Mouse (Mus musculus) embryonic facial prominence, embryonic 14.5 days (tissue): ENCODE results near the gene Cisd3. TPM values are rescaled to one million over a fixed set of nuclear protein-coding genes. Genes with fewer than 3 reads are reported as not detected.

Source experiments
- ATAC-seq: fragments of 200-750 bp; cut with Nextera tagmentation; 2 replicates; pipeline ENCODE4 v1.8.0; 2017; ENCODE audit warnings: low read depth, moderate number of reproducible peaks, moderate TSS enrichment
- DNase-seq: peaks from one replicate; pipeline ENCODE4 v3.0.0-alpha.2; 2015; ENCODE audit warnings: low spot score
- H3K27ac ChIP-seq: fragments of 300-500 bp; sonication (generic); replicated peaks from 2 replicates; pipeline ENCODE4 v1.5.1; 2014; ENCODE audit warnings: low read depth, mild to moderate bottlenecking, low read length, moderate library complexity
- H3K27me3 ChIP-seq: fragments of 300-500 bp; sonication (generic); replicated peaks from 2 replicates; pipeline ENCODE4 v1.6.1; 2014; ENCODE audit warnings: low read length; ENCODE audit not compliant: control insufficient read depth, insufficient read depth
- H3K36me3 ChIP-seq: fragments of 300-500 bp; sonication (generic); 2 replicates; pipeline ENCODE4 v1.6.1; 2014; ENCODE audit warnings: low read length, mixed read lengths; ENCODE audit not compliant: control insufficient read depth, insufficient read depth
- H3K4me1 ChIP-seq: fragments of 300-500 bp; sonication (generic); 2 replicates; pipeline ENCODE4 v1.6.1; 2014; ENCODE audit warnings: antibody characterized with exemption, low read length; ENCODE audit not compliant: control insufficient read depth, insufficient read depth
- H3K4me2 ChIP-seq: fragments of 300-500 bp; sonication (generic); 2 replicates; pipeline ENCODE4 v1.6.1; 2014; ENCODE audit warnings: low read depth, mild to moderate bottlenecking, low read length, moderate library complexity, mixed read lengths
- H3K4me3 ChIP-seq: fragments of 300-500 bp; sonication (generic); 2 replicates; pipeline ENCODE4 v1.5.1; 2014; ENCODE audit warnings: low read depth, mild to moderate bottlenecking, low read length
- H3K9ac ChIP-seq: fragments of 300-500 bp; sonication (generic); 2 replicates; pipeline ENCODE4 v1.6.1; 2014; ENCODE audit warnings: low read depth, mild to moderate bottlenecking, low read length, moderate library complexity, mixed read lengths
- H3K9me3 ChIP-seq: fragments of 300-500 bp; sonication (generic); 2 replicates; pipeline ENCODE4 v1.6.1; 2016; ENCODE audit warnings: low read length; ENCODE audit not compliant: control insufficient read depth
- WGBS: fragments of 180-500 bp; shearing (Covaris S2); extraction: QIAGEN DNeasy Blood & Tissue Kit; methylation state at CpG from one replicate; pipeline ENCODE4 v1.1.7; 2014; 5-methylcytosine and 5-hydroxymethylcytosine counted together
- polyA plus RNA-seq: library from polyadenylated mRNA; unstranded; fragments of >200 nt; fragmentation: Nextera tagmentation; extraction: Ambion mirVana; gene quantifications from 2 replicates; pipeline ENCODE4 v1.2.1, GENCODE M21; 2014

The Cisd3 gene
- polyA plus RNA-seq, 1 experiment from 2014 or later: 29.3 TPM

- peak overlapping the region; percentile 98 for H3K27ac ChIP-seq
- H3K4me1 ChIP-seq: peaks cover 41% of the 10 kb centered on the region
- peak overlapping the region; percentile 89 for H3K4me3 ChIP-seq
- H3K27me3 ChIP-seq: no peaks in the 10 kb centered on the region
- 54% methylated on average over 11 of the region's 11 CpGs for WGBS
- DNase-seq (no peak), ATAC-seq (no peak)
- H3K36me3 ChIP-seq: peaks cover 11% of the 10 kb centered on the region; the same call in 1 of the 2 replicates
- H3K9me3 ChIP-seq: no peaks in the 10 kb centered on the region
- H3K9ac ChIP-seq: peak overlapping the region; percentile 94
- H3K4me2 ChIP-seq: peak overlapping the region; percentile 84
Observed at GRCm38 (mm10) chr11:97697199-97697890, 11.7 kb downstream of the Cisd3 start.

- Histone ChIP-seq H3K4me2 (peak overlapping the region; percentile 84), H3K9ac (peak overlapping the region; percentile 94), H3K36me3 (peaks cover 5% of the 10 kb centered on the region; the same call in 1 of the 2 replicates), H3K27ac (peak overlapping the region; percentile 98), H3K4me3 (peak overlapping the region; percentile 89), H3K9me3 (no peaks in the 10 kb centered on the region), H3K27me3 (no peaks in the 10 kb centered on the region), H3K4me1 (peaks cover 41% of the 10 kb centered on the region)
- ATAC-seq (no peak), DNase-seq (peak; percentile 59)
- 1% methylated on average over 14 of the region's 14 CpGs for WGBS
Observed at GRCm38 (mm10) chr11:97697891-97698529, 12.4 kb downstream of the Cisd3 start.

GRCm38 (mm10) chr11:97698741-97699611 is 13.3 kb downstream of the Cisd3 start:
- H3K4me1 ChIP-seq: peaks cover 41% of the 10 kb centered on the region
- peak overlapping the region; percentile 94 for H3K9ac ChIP-seq
- peak overlapping the region; percentile 98 for H3K27ac ChIP-seq
- ATAC-seq: no peak
- no peaks in the 10 kb centered on the region for H3K27me3 ChIP-seq
- peak overlapping the region; percentile 89 for H3K4me3 ChIP-seq
- H3K36me3 ChIP-seq: no peaks in the 10 kb centered on the region
- under 1% methylated on average over 33 of the region's 63 CpGs for WGBS
- peak; percentile 84 for DNase-seq
- H3K9me3 ChIP-seq: no peaks in the 10 kb centered on the region
- peak overlapping the region; percentile 84 for H3K4me2 ChIP-seq

- no peaks in the 10 kb centered on the region for H3K9me3 ChIP-seq
Observed at GRCm38 (mm10) chr11:97699626-97700002, 14.0 kb downstream of the Cisd3 start.

GRCm38 (mm10) chr11:97700003-97700745 is 14.5 kb downstream of the Cisd3 start, which contains the start of gene Pcgf2:
Gene Pcgf2, minus strand, starts transcription at chr11:97700497.
- peak within 1 kb of the TSS; percentile 94 for H3K9ac ChIP-seq
- WGBS: under 1% methylated on average over 81 of the region's 85 CpGs
- H3K36me3 ChIP-seq: peaks cover 8% of the 10 kb centered on the region; the same call in 1 of the 2 replicates
- peaks cover 37% of the 10 kb centered on the region for H3K4me1 ChIP-seq
- peak; percentile 5 for ATAC-seq
- peak within 1 kb of the TSS; percentile 98 for H3K27ac ChIP-seq
- no peaks in the 10 kb centered on the region for H3K27me3 ChIP-seq
- H3K4me3 ChIP-seq: peak within 1 kb of the TSS; percentile 89
- DNase-seq: peak; percentile 94
- no peaks in the 10 kb centered on the region for H3K9me3 ChIP-seq
- peak within 1 kb of the TSS; percentile 84 for H3K4me2 ChIP-seq

More at GRCm38 (mm10) chr11:97699626-97700002, 14.0 kb downstream of the Cisd3 start:
- 0% methylated on average over 1 of the region's 9 CpGs for WGBS
- H3K4me2 ChIP-seq: peak overlapping the region; percentile 84
- ATAC-seq (peak; percentile 20; the same call in 1 of the 2 replicates), DNase-seq (peak; percentile 99)
- peaks cover 2% of the 10 kb centered on the region; the same call in 1 of the 2 replicates for H3K36me3 ChIP-seq
- H3K4me1 ChIP-seq: peaks cover 43% of the 10 kb centered on the region
- no peaks in the 10 kb centered on the region for H3K27me3 ChIP-seq
- H3K9ac ChIP-seq: peak overlapping the region; percentile 94
- H3K4me3 ChIP-seq: peak overlapping the region; percentile 89
- peak overlapping the region; percentile 98 for H3K27ac ChIP-seq

GRCm38 (mm10) chr11:97700746-97701580 is 15.3 kb downstream of the Cisd3 start:
- Histone ChIP-seq H3K9ac (peak overlapping the region; percentile 94), H3K4me1 (peaks cover 30% of the 10 kb centered on the region), H3K27me3 (no peaks in the 10 kb centered on the region), H3K4me3 (peak overlapping the region; percentile 89), H3K36me3 (peaks cover 13% of the 10 kb centered on the region), H3K9me3 (no peaks in the 10 kb centered on the region), H3K4me2 (peak overlapping the region; percentile 84), H3K27ac (peak overlapping the region; percentile 98)
- peak; percentile 56 for DNase-seq
- 17% methylated on average over 30 of the region's 30 CpGs for WGBS
- ATAC-seq: no peak

GRCm38 (mm10) chr11:97701581-97702392 is 16.2 kb downstream of the Cisd3 start:
- no peak for ATAC-seq
- WGBS: 54% methylated on average over 15 of the region's 15 CpGs

More at GRCm38 (mm10) chr11:97701581-97702392, 16.2 kb downstream of the Cisd3 start:
- H3K9me3 ChIP-seq: no peaks in the 10 kb centered on the region
- peaks cover 21% of the 10 kb centered on the region for H3K36me3 ChIP-seq
- H3K4me2 ChIP-seq: peak overlapping the region; percentile 64
- no peak for DNase-seq
- H3K27me3 ChIP-seq: no peaks in the 10 kb centered on the region
- peak overlapping the region; percentile 77; the same call in 1 of the 2 replicates for H3K27ac ChIP-seq
- no peak overlapping the region for H3K9ac ChIP-seq
- peaks cover 21% of the 10 kb centered on the region for H3K4me1 ChIP-seq
- peak overlapping the region; percentile 59 for H3K4me3 ChIP-seq
